Mouse (Mus musculus): Measurements from ENCODE around the gene Gm21974.

GRCm38 (mm10) chr7:127928596-127928995 is 33.3 kb upstream of the Gm21974 start:
- TF ChIP-seq CTCF (conservative IDR thresholded peaks at IDR 0.05; ENCODE audit: low read length) = no peak
- no peak for TF ChIP-seq POU5F1 (IDR thresholded peaks at IDR 0.05; ENCODE audit: borderline replicate concordance, low read length)
- no peak for TF ChIP-seq NANOG (IDR thresholded peaks at IDR 0.05; ENCODE audit: borderline replicate concordance, low read length)

All from E14TG2a.4 (cell line).